In genomic region chr10:33904530-33905481, GRCm38 (mm10) we compare ENCODE assay signal across 8 mouse cellular contexts. TPM values are rescaled to one million over a fixed set of nuclear protein-coding genes. Genes with fewer than 3 reads are reported as not detected.
A peak's percentile ranks its signal among the peaks of the same experiment; 100 is the strongest.
DNase-seq lines count a peak whose midpoint lies in the region; ATAC-seq and TF ChIP-seq lines count a peak whose summit lies in the region.

Rsph4a (plus strand) TSS chr10:33905111.

- peak within 1 kb of the TSS; percentile 56 for H3K4me3 ChIP-seq in forebrain, embryonic 10.5 days
- H3K4me3 ChIP-seq in hindbrain, embryonic 13.5 days, result peak within 1 kb of the TSS; percentile 40
- H3K4me3 ChIP-seq in lung, adult 2 months (replicated peaks; ENCODE audit: extremely low read depth, low read depth, low read length), result no peak within 1 kb of the TSS

- no peaks in the 10 kb centered on the region for H3K27me3 ChIP-seq in forebrain, embryonic 10.5 days (ENCODE audit: poor library complexity, severe bottlenecking)
- no peaks in the 10 kb centered on the region for H3K27me3 ChIP-seq in hindbrain, embryonic 13.5 days

- peak within 1 kb of the TSS; percentile 63 for H3K4me2 ChIP-seq in hindbrain, embryonic 13.5 days

- H3K36me3 ChIP-seq in forebrain, embryonic 10.5 days (replicated peaks), result no peaks in the 10 kb centered on the region
- no peaks in the 10 kb centered on the region for H3K36me3 ChIP-seq in hindbrain, embryonic 13.5 days

- 8% methylated on average over 17 of the region's 17 CpGs for WGBS in forebrain, embryonic 10.5 days
- WGBS in hindbrain, embryonic 13.5 days, result 7% methylated on average over 17 of the region's 17 CpGs
- WGBS in lung, adult 2 months, result 6% methylated on average over 17 of the region's 17 CpGs

- no peak for TF ChIP-seq POLR2A in lung, adult 2 months (IDR thresholded peaks at IDR 0.05; ENCODE audit: borderline replicate concordance, extremely low read depth, low read depth, low read length)

- peak; percentile 35 for DNase-seq in CD4-positive helper T cell, adult 2 months (ENCODE audit: low read depth, low spot score)
- DNase-seq in ZHBTc4 (ENCODE audit: low read depth, low spot score), result peak; percentile 93
- peak; percentile 57 for DNase-seq in forebrain, embryonic 10.5 days (ENCODE audit: extremely low spot score, low spot score)
- DNase-seq in layer of hippocampus, adult 9-10 months (ENCODE audit: low spot score), result peak; percentile 31
- peak; percentile 8 for DNase-seq in lung, adult 2 months
- DNase-seq in retina, postnatal 1 day, result peak; percentile 81

- no peaks in the 10 kb centered on the region for H3K9me3 ChIP-seq in forebrain, embryonic 10.5 days
- no peaks in the 10 kb centered on the region for H3K9me3 ChIP-seq in hindbrain, embryonic 13.5 days

- TF ChIP-seq CTCF in lung, adult 2 months (IDR thresholded peaks at IDR 0.05; ENCODE audit: insufficient read depth, low read length), result no peak

- no peak within 1 kb of the TSS for H3K27ac ChIP-seq in forebrain, embryonic 10.5 days
- H3K27ac ChIP-seq in hindbrain, embryonic 13.5 days, result no peak within 1 kb of the TSS

- peak within 1 kb of the TSS; percentile 46; the same call in 1 of the 2 replicates for H3K9ac ChIP-seq in hindbrain, embryonic 13.5 days

- H3K4me1 ChIP-seq in forebrain, embryonic 10.5 days, result peaks cover 14% of the 10 kb centered on the region
- H3K4me1 ChIP-seq in hindbrain, embryonic 13.5 days (replicated peaks), result peaks cover 6% of the 10 kb centered on the region
- H3K4me1 ChIP-seq in lung, adult 2 months (ENCODE audit: control insufficient read depth, insufficient read depth, low read length), result no peaks in the 10 kb centered on the region; the same call in 1 of the 2 replicates

- peak; percentile 100 for ATAC-seq in hindbrain, embryonic 13.5 days (ENCODE audit: low FRiP score)
- no peak for ATAC-seq in monocyte, adult 5-6 weeks (replicated peaks; ENCODE audit: insufficient number of reproducible peaks, low FRiP score, low TSS enrichment, poor library complexity, severe bottlenecking)

RNA-seq across cellular contexts. Expression of gene Rsph4a, which starts in this region (rescaled TPM):
- polyA plus RNA-seq in forebrain, embryonic 10.5 days (2016; fragmentation: Nextera tagmentation; extraction: Ambion mirVana), result 0.06 and 0.10 TPM in 2 replicates
- 0.41 and 1.2 TPM in 2 replicates for polyA plus RNA-seq in hindbrain, embryonic 13.5 days (2015; fragmentation: Nextera tagmentation; extraction: Ambion mirVana)
- polyA plus RNA-seq in lung, adult 2 months (2012; rRNA removed), result 1.7 and 2.8 TPM in 2 replicates
- not detected in 3 replicates for total RNA-seq in monocyte, adult 5-6 weeks (2017)

Comparison
In these comparisons a context has a peak if more than half of its experiments do, and no peak if none do; other contexts are left out.
1. Peak in DNase-seq and H3K4me3 ChIP-seq in forebrain, embryonic 10.5 days; RNA of the gene not detected or under 1 TPM.
2. DNase-seq: peak in every context shown above with its lines; median percentile 93 in ZHBTc4; 81 in retina, postnatal 1 day; 57 in forebrain, embryonic 10.5 days; 35 in CD4-positive helper T cell, adult 2 months; 31 in layer of hippocampus, adult 9-10 months; 8 in lung, adult 2 months.